Mouse (Mus musculus): ENCODE data around the gene Ivns1abp. TPM values are rescaled to one million over a fixed set of nuclear protein-coding genes. Genes with fewer than 3 reads are reported as not detected.

Ivns1abp gene
- polyA plus RNA-seq (2012; rRNA removed; ENCODE audit: low replicate concordance): 16.1 and 37.6 TPM in 2 replicates

GRCm38 (mm10) chr1:151344283-151345108, at the start of gene Ivns1abp:
TSS of gene Ivns1abp (plus strand) at chr1:151344477.

Other genes with a start within 250 kb of the Ivns1abp start
- gene Gm47985, start 161.9 kb upstream of the Ivns1abp start, polyA plus RNA-seq (2012; rRNA removed; ENCODE audit: low replicate concordance): 0.26 TPM in 1 of 2 replicates, not detected in the other
- 0.09 TPM in 1 of 2 replicates, not detected in the other for gene Gm8947, start 152.1 kb upstream of the Ivns1abp start, polyA plus RNA-seq (2012; rRNA removed; ENCODE audit: low replicate concordance)
- gene Gm47995, start 146.0 kb upstream of the Ivns1abp start, polyA plus RNA-seq (2012; rRNA removed; ENCODE audit: low replicate concordance): 0.69 TPM in 1 of 2 replicates, not detected in the other
- not detected in 2 replicates for gene 3110040M04Rik, start 140.4 kb upstream of the Ivns1abp start, polyA plus RNA-seq (2012; rRNA removed; ENCODE audit: low replicate concordance)
- 0.19 TPM in 1 of 2 replicates, not detected in the other for gene Gm47996, start 134.3 kb upstream of the Ivns1abp start, polyA plus RNA-seq (2012; rRNA removed; ENCODE audit: low replicate concordance)
- gene Swt1, start 84.0 kb downstream of the Ivns1abp start, polyA plus RNA-seq (2012; rRNA removed; ENCODE audit: low replicate concordance): 0.87 and 2.0 TPM in 2 replicates
- gene Trmt1l, start 84.1 kb downstream of the Ivns1abp start, polyA plus RNA-seq (2012; rRNA removed; ENCODE audit: low replicate concordance): 13.8 and 15.8 TPM in 2 replicates
- 0.84 and 0.90 TPM in 2 replicates for gene Rnf2, start 156.5 kb downstream of the Ivns1abp start, polyA plus RNA-seq (2012; rRNA removed; ENCODE audit: low replicate concordance)
- gene Fam129a, start 226.7 kb downstream of the Ivns1abp start, polyA plus RNA-seq (2012; rRNA removed; ENCODE audit: low replicate concordance): 0.81 and 1.5 TPM in 2 replicates

Measured in duodenum, adult 2 months (tissue).